Mouse (Mus musculus) monocyte, adult 5-6 weeks (primary cell): ENCODE measurements at regions not wholly inside any gene's neighbourhood (a gene's known extent, or its start where the extent isn't known, plus 50 kb on each side); places are given as distances from the start of the nearest gene placed in this dataset.
A peak's percentile ranks its signal among the peaks of the same experiment; 100 is the strongest.

Experiments
- ATAC-seq: fragments of 153-309, 156-312 bp; replicated peaks from 2 replicates; pipeline ENCODE4 v1.8.0; 2017; ENCODE audit warnings: mild to moderate bottlenecking; ENCODE audit not compliant: low TSS enrichment, insufficient number of reproducible peaks, severe bottlenecking, poor library complexity, low FRiP score

GRCm38 (mm10) chr16:22750725-22751287 is 60.6 kb downstream of the Crygs start:
- ATAC-seq: no peak

DNA sequence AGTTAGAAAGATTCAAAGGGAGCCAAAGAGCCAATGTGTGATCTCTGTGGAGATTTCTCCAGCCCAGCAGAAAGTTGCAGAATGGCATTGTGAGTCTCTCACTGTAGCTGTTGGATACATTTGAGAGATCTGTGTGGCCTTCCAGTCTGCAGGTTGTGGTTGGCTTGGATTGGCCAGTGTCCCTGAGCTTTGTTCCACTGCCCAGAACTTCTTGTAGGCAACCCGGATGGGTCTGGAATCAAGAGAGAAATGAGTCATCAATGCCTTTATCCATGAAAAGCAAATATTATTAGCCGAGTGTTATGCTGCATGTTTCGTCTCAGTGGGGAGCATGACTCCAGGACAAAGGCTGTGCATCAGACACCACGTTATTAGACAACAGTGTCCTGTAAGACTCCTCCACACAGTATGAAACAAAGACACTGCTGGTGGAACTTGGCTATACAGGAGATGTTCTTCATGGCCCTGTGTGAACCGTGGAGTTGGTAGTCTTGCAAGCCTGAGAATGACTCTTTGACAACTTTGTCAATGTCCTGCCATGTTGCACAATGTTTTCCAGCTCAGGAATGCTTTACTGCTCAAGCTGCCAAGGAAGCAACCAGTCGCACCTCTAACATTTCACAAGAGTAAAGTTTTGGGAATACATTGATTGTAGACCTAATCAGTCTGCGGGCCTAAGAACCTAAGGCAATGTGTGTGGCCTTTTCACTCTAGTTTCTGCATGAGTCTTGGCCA is 67.1 kb downstream of the Crygs start:
- ATAC-seq: no peak

GRCm38 (mm10) chr16:22743461-22743860 is 67.9 kb downstream of the Crygs start:
- ATAC-seq: no peak

DNA sequence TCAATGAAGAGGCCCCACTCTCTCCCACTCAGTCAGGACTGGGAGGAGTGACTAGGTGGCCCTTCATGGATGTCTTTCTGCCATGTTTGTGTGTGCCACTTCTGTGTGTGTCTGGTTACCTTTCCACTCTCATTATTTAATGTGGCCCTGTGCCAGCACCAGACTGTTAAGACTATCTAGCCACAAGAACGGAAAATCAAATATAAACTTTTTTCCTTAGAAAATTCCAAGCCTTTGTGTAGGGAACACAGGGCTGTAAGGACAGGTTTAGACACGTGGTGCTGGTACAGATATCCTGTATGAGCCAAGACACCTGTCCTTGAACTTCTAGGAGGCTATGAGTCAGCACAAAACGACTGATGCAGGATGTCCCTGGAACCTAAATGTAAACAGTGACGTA is 69.9 kb downstream of the Crygs start:
- ATAC-seq: no peak

DNA sequence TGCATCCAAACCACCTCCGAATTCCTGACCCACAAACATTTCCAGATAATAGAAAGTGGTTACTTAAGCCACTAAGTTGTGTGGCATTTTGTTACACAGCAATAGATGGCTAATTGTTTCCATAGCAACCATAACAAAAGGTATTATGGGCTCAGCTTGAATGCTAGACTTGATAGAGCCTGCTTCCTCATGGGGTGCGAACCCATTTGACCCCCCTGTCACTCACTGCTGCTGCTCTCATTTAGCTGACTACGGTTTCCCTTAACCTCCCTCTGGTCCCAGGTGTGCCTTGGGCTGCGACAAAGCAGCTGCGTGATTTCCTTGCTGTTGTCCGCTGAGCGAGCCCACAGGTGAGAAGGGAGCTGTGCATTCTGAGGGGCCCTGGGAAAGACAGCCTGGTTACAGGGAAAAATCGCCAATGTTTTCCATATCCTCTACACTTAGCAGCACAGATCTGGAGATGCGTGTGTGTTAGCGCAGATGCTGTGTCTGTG is 76.8 kb downstream of the Crygs start:
- no peak for ATAC-seq

- no peak for ATAC-seq
These were observed 76.9 kb upstream of the Dgkg start for GRCm38 (mm10) chr16:22733772-22734528.

DNA sequence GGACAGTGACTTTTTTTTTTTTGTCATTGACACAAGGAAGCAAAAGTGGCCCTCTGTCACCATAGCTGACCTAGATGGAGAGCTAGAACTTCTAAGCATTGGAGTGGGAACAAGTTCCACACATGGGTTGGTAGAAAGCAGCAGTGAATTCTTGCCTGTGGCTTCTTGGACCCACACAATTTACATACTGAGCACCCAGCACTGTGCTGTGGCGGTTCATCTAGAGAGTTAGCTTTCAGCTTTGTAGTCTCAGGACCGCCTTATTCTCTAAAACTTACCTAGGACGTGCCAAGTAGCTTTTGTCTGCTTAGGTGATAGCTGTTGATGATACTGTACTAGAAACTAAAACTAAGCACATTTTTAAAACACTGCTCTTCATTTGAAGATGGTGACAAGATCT is 72.1 kb upstream of the Dgkg start:
- ATAC-seq: no peak

DNA sequence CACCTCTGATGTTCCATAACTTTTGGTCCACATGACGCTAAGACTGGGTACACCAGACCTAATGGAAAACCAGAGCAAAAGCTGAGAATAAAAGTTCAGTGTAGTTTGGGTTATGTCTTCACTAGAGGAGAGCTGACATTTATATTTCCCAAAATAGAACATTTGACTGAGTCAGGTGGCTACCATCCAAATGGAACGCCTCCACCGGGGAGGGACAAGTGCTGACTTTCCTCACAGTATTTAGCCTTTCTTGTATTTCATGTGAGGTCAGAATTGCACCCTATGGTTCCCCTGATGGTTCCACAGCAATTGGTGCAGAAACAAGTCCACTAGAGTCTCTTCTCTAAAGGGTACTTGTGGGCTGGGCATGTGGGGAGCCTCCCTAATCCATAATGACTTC is 68.2 kb upstream of the Dgkg start:
- ATAC-seq: no peak

DNA sequence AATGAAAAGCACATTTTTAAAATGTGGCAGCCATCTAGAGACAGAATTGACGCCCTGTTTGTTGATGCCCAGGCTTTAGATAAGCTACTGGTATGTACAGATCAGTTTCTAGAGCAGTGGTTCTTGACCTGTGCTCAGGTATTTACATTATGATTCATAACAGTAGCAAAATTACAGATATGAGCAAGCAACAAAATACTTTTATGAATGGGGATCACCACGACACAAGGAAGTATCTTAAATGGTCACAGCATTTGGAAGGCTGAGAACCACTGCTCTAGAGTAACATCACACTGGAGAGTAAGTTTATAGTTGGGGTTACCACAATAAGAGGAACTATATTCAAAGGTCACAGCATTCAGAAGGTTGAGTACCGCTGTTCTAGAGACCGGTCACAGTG is 66.3 kb upstream of the Dgkg start:
- ATAC-seq: peak; percentile 48

DNA sequence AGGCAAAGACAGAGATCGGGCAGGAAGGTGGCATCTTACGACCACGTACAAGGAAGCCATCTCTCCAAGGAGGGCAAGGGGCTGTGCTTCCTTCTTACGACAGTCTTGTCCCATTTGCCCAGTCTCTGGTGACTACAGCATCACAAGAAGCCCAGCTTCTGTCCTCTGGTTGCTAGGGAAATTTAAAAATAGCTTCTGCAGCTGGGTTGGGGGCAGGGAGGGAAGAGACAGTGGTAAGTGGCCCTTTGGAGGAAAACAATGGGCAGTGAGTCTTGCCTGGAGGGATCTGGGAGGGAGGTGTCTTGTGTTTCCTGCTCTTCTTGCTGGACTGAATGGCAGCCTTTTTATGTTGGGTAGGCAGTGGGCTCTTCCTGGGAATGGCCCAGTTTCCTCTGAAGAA is 62.8 kb upstream of the Dgkg start:
- ATAC-seq: no peak

DNA sequence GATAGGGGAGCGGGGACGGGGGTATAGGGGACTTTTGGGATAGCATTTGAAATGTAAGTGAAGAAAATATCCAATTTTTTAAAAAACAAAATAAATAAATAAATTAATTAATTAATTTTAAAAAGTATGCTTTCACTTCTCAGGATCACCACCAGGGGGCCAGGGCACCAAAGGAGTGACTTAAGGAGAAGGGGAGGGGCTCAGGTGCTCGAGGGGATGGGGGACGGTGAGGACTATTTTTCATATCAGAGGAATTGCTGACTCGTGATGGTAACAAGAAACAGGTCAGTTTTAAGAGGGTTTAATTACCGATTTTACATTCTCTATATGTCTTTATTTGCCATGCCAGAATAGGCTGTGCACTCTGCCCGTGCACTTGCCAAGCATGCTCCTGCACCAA is 62.3 kb upstream of the Dgkg start:
- ATAC-seq: no peak

- no peak for ATAC-seq
These were observed 60.4 kb upstream of the Dgkg start for GRCm38 (mm10) chr16:22717462-22717861.

- ATAC-seq: no peak
These were observed 59.3 kb upstream of the Dgkg start for GRCm38 (mm10) chr16:22716306-22716830.

DNA sequence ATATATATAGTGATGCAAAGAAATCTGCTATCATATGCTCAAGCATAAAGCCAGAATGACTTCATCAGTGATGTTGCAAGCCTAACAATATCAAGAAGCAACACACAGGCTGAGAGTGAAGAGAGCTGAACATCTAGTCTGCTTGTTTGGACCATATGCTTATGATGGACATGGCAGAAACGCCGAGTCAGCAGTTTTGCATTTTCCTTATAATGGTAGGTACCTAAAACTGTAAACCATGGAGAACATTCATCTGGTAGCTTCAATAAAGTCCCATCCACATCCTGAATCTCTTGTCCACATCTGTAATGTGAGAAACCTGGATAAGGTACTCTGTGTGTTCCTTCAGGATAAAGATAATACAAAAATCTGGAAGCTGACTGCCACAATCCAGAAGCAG is 57.3 kb upstream of the Dgkg start:
- ATAC-seq: no peak

DNA sequence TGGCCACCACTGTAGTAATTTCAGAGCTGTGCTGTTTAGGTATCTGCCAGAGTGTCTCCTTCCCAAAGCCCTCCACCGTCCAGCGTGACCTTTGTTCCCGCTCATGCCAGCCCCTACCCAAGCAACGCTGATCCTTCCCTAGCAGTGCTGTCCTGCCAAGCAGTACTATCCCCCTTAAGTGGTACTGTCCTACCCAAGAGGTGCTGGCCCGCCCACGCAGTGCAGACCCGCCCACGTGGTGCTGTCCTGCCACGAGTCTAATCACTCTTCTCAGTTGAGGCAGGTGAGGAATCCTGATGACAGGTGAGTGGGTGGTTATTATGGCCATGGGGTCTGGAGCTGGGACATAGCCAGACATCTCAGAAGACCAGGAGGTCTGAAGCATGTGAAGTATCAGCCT is 51.7 kb upstream of the Dgkg start:
- no peak for ATAC-seq
